Mouse (Mus musculus): ENCODE results near the gene Tcta. TPM values are rescaled to one million over a fixed set of nuclear protein-coding genes. Genes with fewer than 3 reads are reported as not detected.

Tcta gene
- total RNA-seq (2023) = 10 to 100 TPM; 11.6 to 14.1 TPM

GRCm38 (mm10) chr9:108305629-108306520 lies at the start of gene Tcta, which contains the start of gene Rhoa:
Gene Tcta, minus strand, starts transcription at chr9:108306160.
Gene Rhoa, plus strand, starts transcription at chr9:108306129.

DNA sequence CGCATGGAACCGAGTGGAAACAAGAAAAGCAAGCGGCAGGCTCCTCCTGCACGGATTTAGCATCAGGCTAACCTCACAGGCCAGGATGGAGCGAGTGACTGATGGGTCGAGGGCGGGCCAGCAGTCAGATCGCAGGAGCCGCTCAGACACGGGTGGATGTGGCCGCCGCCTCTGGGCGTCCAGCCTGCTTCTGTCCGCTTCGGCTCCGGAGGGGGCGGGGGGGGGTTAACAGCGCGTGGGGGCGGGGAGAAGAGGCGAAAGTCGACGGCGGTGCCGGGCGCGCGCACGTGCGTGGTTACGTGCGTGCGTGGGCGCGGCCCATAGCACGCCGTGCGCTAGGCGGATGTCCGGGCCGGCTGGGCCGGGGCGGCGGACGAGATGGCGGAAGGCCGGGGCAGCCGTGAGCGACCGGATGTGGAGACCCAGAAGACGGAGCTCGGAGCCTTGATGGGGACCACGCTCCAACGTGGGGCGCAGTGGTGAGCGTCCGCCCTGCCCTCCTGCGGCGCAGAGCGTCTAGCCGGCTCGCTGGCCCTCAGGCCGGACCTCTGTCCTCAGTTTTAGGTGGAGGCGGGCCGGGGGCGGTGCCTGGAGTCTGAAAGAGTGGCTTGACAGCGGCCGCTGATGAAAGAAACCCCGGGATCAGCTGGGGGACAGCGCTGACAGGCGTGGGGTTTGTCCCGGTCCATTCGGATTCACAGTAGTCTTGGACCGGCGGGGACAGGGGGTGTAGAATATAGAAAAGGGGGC lies 41.8 kb upstream of the Tcta start, which contains the start of gene Usp4:
Usp4 (plus strand) TSS at position 314 of the 750 bp plus-strand sequence.

DNA sequence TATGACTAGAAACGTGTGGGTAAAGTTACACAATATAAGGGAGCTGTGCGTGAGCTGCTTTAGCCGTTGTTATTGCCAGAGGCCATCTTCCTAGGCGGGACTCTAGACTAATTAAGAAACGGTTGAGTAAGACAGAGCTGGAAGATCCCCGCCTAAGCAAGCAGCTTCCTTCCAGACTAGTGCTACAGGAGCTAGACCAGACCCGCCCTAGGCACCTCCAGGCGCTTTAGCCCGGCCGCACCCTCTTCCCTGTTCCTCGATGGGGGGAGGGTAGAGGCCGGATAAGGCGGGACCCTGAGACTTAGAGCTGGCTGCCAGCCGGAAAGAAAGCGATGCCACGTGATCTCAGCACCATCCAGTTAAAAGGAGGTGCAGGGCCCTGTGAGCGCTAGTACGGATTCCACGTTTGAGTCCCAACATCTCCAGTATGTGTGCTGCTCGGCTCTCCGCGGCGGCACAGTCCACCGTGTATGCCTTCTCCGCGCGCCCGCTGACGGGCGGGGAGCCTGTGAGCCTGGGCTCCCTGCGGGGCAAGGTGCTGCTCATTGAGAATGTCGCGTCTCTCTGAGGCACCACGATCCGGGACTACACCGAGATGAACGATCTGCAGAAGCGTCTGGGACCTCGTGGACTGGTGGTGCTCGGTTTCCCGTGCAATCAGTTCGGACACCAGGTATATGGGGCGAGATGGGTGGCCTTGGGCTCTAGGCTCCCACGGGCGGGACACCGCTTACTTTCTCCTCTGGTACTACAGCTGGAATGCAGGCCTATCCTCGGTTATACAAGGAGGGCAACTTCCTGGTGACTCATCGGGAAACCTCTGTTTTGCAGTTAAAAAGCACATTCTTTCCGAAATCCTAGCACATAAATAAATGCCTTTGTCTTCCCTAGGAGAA lies 33.2 kb upstream of the Tcta start, which contains the start of gene Gpx1:
Gpx1 (plus strand) TSS at position 18 of the 896 bp plus-strand sequence.

DNA sequence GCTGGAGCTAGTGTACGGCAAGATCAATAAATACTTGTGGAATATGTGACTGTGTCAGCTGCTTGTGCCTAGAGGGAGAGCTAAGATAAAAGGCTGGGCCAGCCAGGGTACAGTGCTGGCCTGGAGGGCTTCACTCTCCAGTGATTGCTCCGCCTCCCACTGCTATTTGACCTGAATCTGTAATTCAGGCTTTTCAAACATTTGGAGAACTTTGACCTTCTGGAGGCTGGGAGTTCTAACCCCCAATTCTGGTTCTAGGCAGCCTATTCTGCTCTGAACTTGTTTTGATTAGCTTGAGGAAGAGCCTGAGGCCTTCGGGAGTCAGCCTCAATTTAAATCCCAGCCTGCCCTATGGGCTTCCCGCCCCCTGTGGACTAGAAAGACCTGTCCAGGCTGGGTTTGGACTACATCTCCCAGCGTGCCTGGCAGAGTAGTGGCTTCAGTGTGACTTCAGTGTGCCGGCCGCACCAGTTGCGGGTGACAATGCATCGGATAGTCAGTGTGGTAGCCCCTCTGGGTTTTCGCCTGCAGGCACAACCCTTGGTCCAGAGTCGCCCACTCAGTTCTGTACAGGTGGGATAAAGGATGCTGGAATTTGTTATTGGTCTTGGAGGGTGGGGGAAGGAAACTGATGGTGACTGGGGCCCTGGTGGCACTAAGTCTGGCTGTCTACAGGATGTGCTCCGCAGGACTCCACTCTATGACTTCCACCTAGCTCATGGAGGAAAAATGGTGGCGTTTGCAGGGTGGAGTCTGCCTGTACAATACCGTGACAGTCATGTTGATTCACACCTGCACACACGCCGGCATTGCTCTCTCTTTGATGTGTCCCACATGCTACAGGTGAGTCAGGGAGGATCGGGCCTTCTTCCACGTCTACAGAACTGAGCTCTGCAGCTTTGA lies 9.3 kb downstream of the Tcta start, which contains the start of gene Amt:
Amt (plus strand) TSS at position 401 of the 903 bp plus-strand sequence.

DNA sequence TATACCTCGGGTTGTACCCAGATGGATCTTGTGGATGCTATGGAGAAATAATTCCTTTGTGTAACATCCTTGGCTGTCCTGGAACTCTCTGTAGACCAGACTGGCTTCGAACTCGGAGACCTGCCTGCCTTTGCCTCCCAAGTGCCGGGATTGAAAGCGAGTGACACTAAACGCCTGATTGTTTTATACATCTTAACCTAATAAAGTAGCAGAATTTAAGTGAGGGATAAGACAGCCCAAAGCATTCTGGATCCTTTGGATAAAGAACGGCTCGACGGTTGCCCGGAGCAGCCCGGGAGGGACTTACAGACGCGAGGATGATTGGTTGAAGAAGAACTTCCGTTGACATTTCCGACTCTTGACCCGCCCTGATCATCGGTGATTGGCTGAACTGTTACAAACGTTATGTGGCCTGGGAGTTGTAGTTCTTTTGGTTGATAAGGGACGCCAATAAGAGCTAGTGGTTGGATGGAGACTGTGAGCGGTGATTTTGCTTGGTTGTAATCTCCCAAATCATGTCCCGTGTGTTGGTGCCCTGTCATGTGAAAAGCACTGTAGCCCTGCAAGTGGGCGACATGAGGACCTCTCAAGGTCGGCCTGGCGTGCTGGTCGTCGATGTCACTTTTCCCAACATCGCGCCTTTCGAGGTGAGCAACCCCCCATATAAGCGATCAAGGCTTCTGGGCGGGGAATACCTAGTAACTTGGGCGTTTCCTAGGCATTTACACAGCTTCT lies 15.8 kb downstream of the Tcta start, which contains the start of gene Nicn1:
Nicn1 (plus strand) TSS at position 414 of the 735 bp plus-strand sequence.

DNA sequence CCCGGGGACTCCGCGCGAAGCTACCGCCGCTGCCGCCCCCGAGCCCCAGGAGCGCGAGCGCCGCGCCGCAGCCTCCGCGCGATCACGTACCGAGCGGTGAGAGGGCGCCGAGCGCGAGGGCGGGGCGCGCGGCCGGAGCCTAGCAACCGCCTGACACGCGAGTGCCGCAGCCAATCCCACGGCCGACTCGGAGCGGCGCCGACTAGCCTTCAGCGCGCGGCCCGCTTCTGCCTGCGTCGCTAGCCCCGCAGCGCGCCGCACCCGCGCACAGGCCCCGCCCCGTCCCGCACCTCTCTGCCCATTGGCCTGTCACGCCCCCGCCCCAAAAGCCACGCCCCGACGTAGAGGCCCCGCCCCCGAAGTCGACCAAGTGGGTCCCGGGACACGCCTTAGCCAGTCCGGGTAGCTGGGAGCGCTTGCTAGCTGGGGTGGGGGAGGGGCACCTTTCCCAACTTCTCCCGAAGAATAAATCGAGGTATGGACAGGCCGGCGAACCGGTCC lies 42.2 kb downstream of the Tcta start, which contains the start of gene Dag1:
Dag1 (minus strand) TSS at position 269 of the 501 bp plus-strand sequence.

Other genes with a start within 250 kb of the Tcta start
- under 1 TPM in 1 of 2 experiments, not detected in 1; 0.20 TPM for gene Mst1, start 225.7 kb downstream of the Tcta start, total RNA-seq (2023)
- 10 to 100 TPM; 61.5 to 70.0 TPM for gene Rnf123, start 222.8 kb downstream of the Tcta start, total RNA-seq (2023)
- 10 to 100 TPM; 43.3 to 53.5 TPM for gene Apeh, start 211.6 kb downstream of the Tcta start, total RNA-seq (2023)
- gene Bsn, start 115.8 kb downstream of the Tcta start, total RNA-seq (2023) = under 1 TPM; 0.68 to 0.82 TPM
- 1 to 10 TPM; 5.1 to 7.2 TPM for gene Dag1, start 42.2 kb downstream of the Tcta start, total RNA-seq (2023)
- 1 to 10 TPM; 1.0 to 1.2 TPM for gene Nicn1, start 15.7 kb downstream of the Tcta start, total RNA-seq (2023)
- not detected for gene Amt, start 9.3 kb downstream of the Tcta start, total RNA-seq (2023)
- gene Rhoa, start within 50 bp of the Tcta start, total RNA-seq (2023) = 100 to 1,000 TPM; 423 to 451 TPM
- 1,000 to 10,000 TPM; 1,293 to 1,411 TPM for gene Gpx1, start 32.7 kb upstream of the Tcta start, total RNA-seq (2023)
- 100 to 1,000 TPM; 136 to 144 TPM for gene Usp4, start 41.7 kb upstream of the Tcta start, total RNA-seq (2023)
- gene 1700102P08Rik, start 86.6 kb upstream of the Tcta start, total RNA-seq (2023) = 1 to 10 TPM in 1 of 2 experiments, under 1 TPM in 1; 0.98 to 1.5 TPM
- gene Ccdc36, start 122.3 kb upstream of the Tcta start, total RNA-seq (2023) = under 1 TPM in 1 of 2 experiments, not detected in 1; 0.18 TPM
- gene BC048562, start 130.3 kb upstream of the Tcta start, total RNA-seq (2023) = not detected
- 10 to 100 TPM; 13.1 to 17.5 TPM for gene Ccdc71, start 154.4 kb upstream of the Tcta start, total RNA-seq (2023)
- gene Klhdc8b, start 155.4 kb upstream of the Tcta start, total RNA-seq (2023) = 1 to 10 TPM in 1 of 2 experiments, under 1 TPM in 1; 0.87 to 2.2 TPM
- 1 to 10 TPM in 1 of 2 experiments, under 1 TPM in 1; 0.29 to 1.7 TPM for gene Lamb2, start 173.6 kb upstream of the Tcta start, total RNA-seq (2023)
- 100 to 1,000 TPM; 192 to 195 TPM for gene Usp19, start 184.4 kb upstream of the Tcta start, total RNA-seq (2023)
- 100 to 1,000 TPM; 128 to 134 TPM for gene Qars, start 201.5 kb upstream of the Tcta start, total RNA-seq (2023)
- gene Qrich1, start 210.6 kb upstream of the Tcta start, total RNA-seq (2023) = 10 to 100 TPM; 92.7 to 95.2 TPM